ENCODE assay signal across 11 mouse cellular contexts in the genomic region with DNA sequence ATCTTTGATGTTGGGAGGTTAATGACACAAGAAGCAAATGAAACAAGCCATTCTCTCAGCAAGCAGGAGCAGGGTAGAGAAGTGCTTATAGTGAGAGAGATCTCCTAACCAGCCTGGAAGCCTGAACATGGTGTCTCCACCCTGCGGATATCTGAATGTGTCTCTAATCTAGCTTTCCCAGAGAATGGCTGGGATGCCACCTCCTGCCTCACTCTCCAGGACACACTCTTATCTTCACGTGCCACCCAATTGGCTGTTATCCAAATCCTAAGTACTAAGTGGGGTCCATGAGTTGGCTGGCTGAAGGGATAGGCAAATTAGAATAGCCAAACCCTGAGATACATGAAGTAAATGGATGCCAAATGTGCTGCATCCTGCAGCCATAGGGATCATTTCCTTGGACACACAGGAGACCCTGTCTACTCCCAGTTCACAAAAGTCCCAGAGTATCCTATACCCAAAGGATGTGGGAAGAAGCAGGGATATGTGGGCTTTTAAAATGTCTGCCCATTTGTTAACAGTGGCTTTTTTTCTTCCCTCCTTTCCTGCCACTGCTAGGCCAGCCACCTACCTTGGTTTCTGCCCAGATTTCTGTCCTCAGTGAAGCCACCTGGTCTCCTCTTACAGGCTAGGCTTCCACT. TPM values are rescaled to one million over a fixed set of nuclear protein-coding genes. Genes with fewer than 3 reads are reported as not detected.
A peak's percentile ranks its signal among the peaks of the same experiment; 100 is the strongest.
DNase-seq lines count a peak whose midpoint lies in the region; ATAC-seq and TF ChIP-seq lines count a peak whose summit lies in the region.
"Had no signal": no experiment of that assay in that cellular context is flagged by ENCODE, and none has a peak within 500 bp of the region (broad histone marks: within the 10 kb centered on the region; RNA-seq: fewer than 3 reads in every experiment).

No protein-coding gene starts in this region.

- H3K79me2 ChIP-seq in MEL (ENCODE audit: control insufficient read depth, insufficient read depth, low read length, poor library complexity): no peaks in the 10 kb centered on the region

- no peak overlapping the region for H3K4me3 ChIP-seq in heart, embryonic 13.5 days
- H3K4me3 ChIP-seq in MEL (ENCODE audit: control insufficient read depth in 1 of 2, insufficient read depth in 1 of 2, low read depth in 2 of 2, low read length in 2 of 2): no peak overlapping the region
- H3K4me3 ChIP-seq in liver, embryonic 16.5 days (ENCODE audit: low read depth, low read length): peak overlapping the region; percentile 37
- H3K4me3 ChIP-seq: midbrain, embryonic 13.5 days had no signal

- peaks cover 39% of the 10 kb centered on the region for H3K4me1 ChIP-seq in heart, embryonic 13.5 days
- H3K4me1 ChIP-seq in MEL (ENCODE audit: control insufficient read depth in 1 of 2, insufficient read depth in 2 of 2, low read length in 2 of 2): peaks cover 24 to 42% of the 10 kb centered on the region in 2 experiments
- H3K4me1 ChIP-seq in liver, embryonic 16.5 days (ENCODE audit: control insufficient read depth, low read depth, low read length): peaks cover 59% of the 10 kb centered on the region

- H3K9me3 ChIP-seq in heart, embryonic 13.5 days: no peaks in the 10 kb centered on the region
- no peaks in the 10 kb centered on the region for H3K9me3 ChIP-seq in MEL (replicated peaks; ENCODE audit: insufficient read depth, low read length)
- no peaks in the 10 kb centered on the region for H3K9me3 ChIP-seq in liver, embryonic 16.5 days (replicated peaks; ENCODE audit: control insufficient read depth, low read length)
- H3K9me3 ChIP-seq: midbrain, embryonic 13.5 days had no signal

- intact Hi-C loops in heart, postnatal 36 days (cut with DNase I): no loop called here

- TF ChIP-seq CTCF in MEL (IDR thresholded peaks at IDR 0.05 in 2 of 3, conservative IDR thresholded peaks at IDR 0.05 in 1 of 3; ENCODE audit: control insufficient read depth in 1 of 3, insufficient read depth in 1 of 3, low read depth in 2 of 3, low read length in 3 of 3, poor library complexity in 1 of 3, severe bottlenecking in 1 of 3): no peak

- H3K27me3 ChIP-seq in heart, embryonic 13.5 days (replicated peaks): no peaks in the 10 kb centered on the region
- H3K27me3 ChIP-seq in MEL (ENCODE audit: control insufficient read depth in 1 of 2, insufficient read depth in 2 of 2, low read length in 2 of 2): no peaks in the 10 kb centered on the region
- no peaks in the 10 kb centered on the region for H3K27me3 ChIP-seq in liver, embryonic 16.5 days (ENCODE audit: control insufficient read depth, insufficient read depth, low read depth, low read length)
- H3K27me3 ChIP-seq: CH12.LX; midbrain, embryonic 13.5 days had no signal

- DNase-seq in heart, postnatal 36 days: no peak
- peak; percentile 90 for DNase-seq in MEL (ENCODE audit: low read depth, low spot score)
- peak; percentile 97 for DNase-seq in c-Kit-positive CD71-positive TER-119-positive erythroid progenitor cells, embryonic 14.5 days (ENCODE audit: low spot score)
- no peak for DNase-seq in frontal cortex, adult 2 months (ENCODE audit: extremely low spot score in 1 of 2, low spot score in 1 of 2)
- DNase-seq in urinary bladder, postnatal 36 days (ENCODE audit: low spot score in 2 of 2): no peak
- no peak for DNase-seq in right cerebral cortex, postnatal 4 days
- DNase-seq: kidney, adult 8-10 months had no signal

- ATAC-seq in heart, embryonic 13.5 days (ENCODE audit: extremely low read depth, insufficient number of reproducible peaks, low FRiP score, low TSS enrichment): no peak
- ATAC-seq in liver, embryonic 16.5 days (ENCODE audit: low read depth): peak; percentile 92
- ATAC-seq: midbrain, embryonic 13.5 days had no signal

- H3K36me3 ChIP-seq in heart, embryonic 13.5 days: peaks cover 14% of the 10 kb centered on the region
- H3K36me3 ChIP-seq in MEL (ENCODE audit: control insufficient read depth in 1 of 2, insufficient read depth in 2 of 2, low read length in 2 of 2): peaks cover 3 to 31% of the 10 kb centered on the region in 2 experiments
- H3K36me3 ChIP-seq in liver, embryonic 16.5 days (ENCODE audit: control insufficient read depth, insufficient read depth): peaks cover 30% of the 10 kb centered on the region

- peak overlapping the region; percentile 22 for H3K27ac ChIP-seq in heart, embryonic 13.5 days (replicated peaks)
- H3K27ac ChIP-seq in MEL (ENCODE audit: control insufficient read depth, low read depth, low read length): peak overlapping the region; percentile 76
- peak overlapping the region; percentile 97 for H3K27ac ChIP-seq in liver, embryonic 16.5 days (ENCODE audit: low read length)
- H3K27ac ChIP-seq: midbrain, embryonic 13.5 days had no signal

- no peak overlapping the region for H3K9ac ChIP-seq in heart, embryonic 13.5 days
- H3K9ac ChIP-seq in MEL (ENCODE audit: control insufficient read depth, low read depth, low read length, poor library complexity, severe bottlenecking): no peak overlapping the region
- H3K9ac ChIP-seq in liver, embryonic 16.5 days (ENCODE audit: low read depth, low read length): peak overlapping the region; percentile 60
- H3K9ac ChIP-seq: midbrain, embryonic 13.5 days had no signal

- peak; percentile 93 to 95 for TF ChIP-seq EP300 in MEL (IDR thresholded peaks at IDR 0.05; ENCODE audit: low read depth in 1 of 2, low read length in 2 of 2)

- 0 out of 2 replicates have a peak overlapping the region, but pooled peaks have one; percentile 7 for H3K4me2 ChIP-seq in heart, embryonic 13.5 days
- peak overlapping the region; percentile 78 for H3K4me2 ChIP-seq in liver, embryonic 16.5 days (ENCODE audit: low read depth, low read length)
- H3K4me2 ChIP-seq: midbrain, embryonic 13.5 days had no signal

- no peak; the same call in 1 of the 2 replicates for TF ChIP-seq RAD21 in MEL (IDR thresholded peaks at IDR 0.05; ENCODE audit: low read depth, low read length)

- TF ChIP-seq POLR2A in MEL (IDR thresholded peaks at IDR 0.05; ENCODE audit: control insufficient read depth in 1 of 2, insufficient read depth in 1 of 2, low read depth in 1 of 2, low read length in 2 of 2, poor library complexity in 1 of 2): no peak; a peak in 1 of 4 replicates

- WGBS in heart, embryonic 13.5 days: 22% methylated on average over 2 of the region's 2 CpGs
- 6% methylated on average over 2 of the region's 2 CpGs for WGBS in liver, embryonic 16.5 days (ENCODE audit: insufficient replicate concordance)

TF ChIP-seq in MEL, 35 proteins besides CTCF, POLR2A, EP300 and RAD21:
- TF ChIP-seq ZMIZ1 (IDR thresholded peaks at IDR 0.05; ENCODE audit: low read depth, low read length): no peak
- peak; percentile 97 for TF ChIP-seq TAL1 (IDR thresholded peaks at IDR 0.05; ENCODE audit: low read length)
- no peak for TF ChIP-seq ELF1 (IDR thresholded peaks at IDR 0.05; ENCODE audit: low read depth, low read length)
- 0 out of 2 replicates have a peak, but pooled peaks have one; percentile 21 for TF ChIP-seq RCOR1 (IDR thresholded peaks at IDR 0.05; ENCODE audit: low read depth, low read length)
- TF ChIP-seq USF1 (IDR thresholded peaks at IDR 0.05; ENCODE audit: low read depth, low read length): peak; percentile 46
- peak; percentile 77 for TF ChIP-seq ETS1 (IDR thresholded peaks at IDR 0.05; ENCODE audit: low read depth, low read length)
- no peak for TF ChIP-seq E2F4 (IDR thresholded peaks at IDR 0.05; ENCODE audit: borderline replicate concordance, low read depth, low read length)
- peak; percentile 97 for TF ChIP-seq BHLHE40 (IDR thresholded peaks at IDR 0.05; ENCODE audit: borderline replicate concordance, low read depth, low read length)
- TF ChIP-seq TCF12 (IDR thresholded peaks at IDR 0.05; ENCODE audit: low read depth, low read length): peak; percentile 92
- peak; percentile 64 for TF ChIP-seq POLR2AphosphoS2 (IDR thresholded peaks at IDR 0.05; ENCODE audit: low read length)
- TF ChIP-seq GATA1 (IDR thresholded peaks at IDR 0.05; ENCODE audit: low read depth, low read length): peak; percentile 93
TF ChIP-seq in MEL: peak in this region for 8.

RNA-seq across cellular contexts. Expression of a gene that starts 18.7 kb away (rescaled TPM):
- 2.9 and 3.7 TPM in 2 replicates for polyA plus RNA-seq in heart, embryonic 13.5 days (2015; fragmentation: Nextera tagmentation; extraction: Ambion mirVana)
- total RNA-seq in heart, postnatal 36 days (2021): 1 to 10 TPM; 2.1 to 3.1 TPM
- 26.0 and 37.1 TPM in 2 replicates for total RNA-seq in MEL (2012; rRNA removed)
- polyA plus RNA-seq in MEL (2012; ENCODE audit: insufficient read depth in 1 of 2, insufficient read length in 2 of 2, low read depth in 1 of 2, low replicate concordance in 2 of 2, missing spikeins in 1 of 2): 10 to 100 TPM in 1 of 2 experiments, not detected in 1; 29.6 TPM
- 15.8 and 16.3 TPM in 2 replicates for polyA plus RNA-seq in liver, embryonic 16.5 days (2015; fragmentation: Nextera tagmentation; extraction: Ambion mirVana)
- 12.2 and 12.4 TPM in 2 replicates for polyA plus RNA-seq in frontal cortex, adult 2 months (2012; rRNA removed)

Comparison
In these comparisons a context has a peak if more than half of its experiments do, and no peak if none do; other contexts are left out.
1. H3K27ac ChIP-seq: peak in every context shown above with its lines; median percentile 97 in liver, embryonic 16.5 days; 76 in MEL; 22 in heart, embryonic 13.5 days.
2. DNase-seq: peak in MEL (single experiment) and c-Kit-positive CD71-positive TER-119-positive erythroid progenitor cells, embryonic 14.5 days (single experiment); none in heart, postnatal 36 days (0 of 2), frontal cortex, adult 2 months (0 of 2), urinary bladder, postnatal 36 days (0 of 2) and right cerebral cortex, postnatal 4 days (single experiment).